Mouse (Mus musculus) left cerebral cortex, postnatal 36 days (tissue): ENCODE data around the gene Capn2. TPM values are rescaled to one million over a fixed set of nuclear protein-coding genes. Genes with fewer than 3 reads are reported as not detected.

Experiments used
- DNase-seq, 2 experiments: peaks; one replicate each; pipeline ENCODE4 v3.0.0; 2021 to 2022; ENCODE audit warnings: low spot score in 2 of 2, mixed read lengths in 1 of 2
- intact Hi-C: fragments of 180-260 bp; cut with DNase I; formaldehyde crosslinking; loops from one replicate; pipeline ENCODE4 v1.15.1; 2025
- total RNA-seq, 2 experiments: library from RNA; stranded (reverse); gene quantifications; 2 replicates each; pipeline ENCODE4 v1.2.3; 2021

The Capn2 gene
- total RNA-seq, 2 experiments from 2014 or later = 59.1 to 63.6 TPM

- DNase-seq = no peak
- intact Hi-C loops = no loop called here
Observed at GRCm38 (mm10) chr1:182429826-182430225, 87.6 kb downstream of the Capn2 start.

GRCm38 (mm10) chr1:182427426-182427825 lies 90.0 kb downstream of the Capn2 start:
- intact Hi-C loops = no loop called here
- no peak for DNase-seq

GRCm38 (mm10) chr1:182426444-182426843 lies 91.0 kb downstream of the Capn2 start:
- no peak for DNase-seq
- intact Hi-C loops = no loop called here

GRCm38 (mm10) chr1:182425176-182425575 lies 92.2 kb downstream of the Capn2 start:
- intact Hi-C loops = no loop called here

GRCm38 (mm10) chr1:182424274-182424673 lies 93.1 kb downstream of the Capn2 start:
- intact Hi-C loops = no loop called here
- no peak for DNase-seq

More at GRCm38 (mm10) chr1:182425176-182425575, 92.2 kb downstream of the Capn2 start:
- DNase-seq = no peak

- DNase-seq = no peak
- intact Hi-C loops = no loop called here
Observed at GRCm38 (mm10) chr1:182419481-182419880, 97.9 kb downstream of the Capn2 start.

Other genes with a start within 250 kb of the Capn2 start
- gene Degs1, start 234.8 kb downstream of the Capn2 start, total RNA-seq = 10 to 100 TPM; 76.0 to 80.8 TPM
- 10 to 100 TPM; 50.7 to 55.3 TPM for gene Fbxo28, start 176.0 kb downstream of the Capn2 start, total RNA-seq
- 10 to 100 TPM; 21.9 to 23.4 TPM for gene Trp53bp2, start 108.4 kb downstream of the Capn2 start, total RNA-seq
- not detected for gene Capn8, start 47.4 kb upstream of the Capn2 start, total RNA-seq
- gene Ccdc185, start 231.6 kb upstream of the Capn2 start, total RNA-seq = under 1 TPM; 0.20 to 0.25 TPM
- gene Susd4, start 246.3 kb upstream of the Capn2 start, total RNA-seq = 100 to 1,000 TPM; 113 TPM